Mouse (Mus musculus): ENCODE measurements at regions not wholly inside any gene's neighbourhood (a gene's known extent, or its start where the extent isn't known, plus 50 kb on each side); places are given as distances from the start of the nearest gene placed in this dataset.

GRCm38 (mm10) chr1:121701826-121702225 is 134.0 kb upstream of the Ddx18 start:
- Histone ChIP-seq H3K36me3 (ENCODE audit: control insufficient read depth, insufficient read depth) (no peaks in the 10 kb centered on the region), H3K4me2 (replicated peaks; ENCODE audit: low read depth) (no peak overlapping the region), H3K9ac (ENCODE audit: low read depth, low read length) (no peak overlapping the region), H3K9me3 (ENCODE audit: control insufficient read depth) (no peaks in the 10 kb centered on the region), H3K27me3 (replicated peaks; ENCODE audit: control insufficient read depth, insufficient read depth, low read length) (no peaks in the 10 kb centered on the region), H3K27ac (ENCODE audit: low read depth, low read length) (no peak overlapping the region), H3K4me1 (replicated peaks; ENCODE audit: control insufficient read depth, insufficient read depth, low read length) (no peaks in the 10 kb centered on the region), H3K4me3 (ENCODE audit: low read depth, low read length) (no peak overlapping the region)
- no peak for ATAC-seq
- TF ChIP-seq CTCF (IDR thresholded peaks at IDR 0.05; ENCODE audit: low read depth) = no peak
- 77% methylated on average over 7 of the region's 7 CpGs for WGBS

- H3K27ac ChIP-seq (ENCODE audit: low read depth, low read length) = no peak overlapping the region
- H3K4me2 ChIP-seq (replicated peaks; ENCODE audit: low read depth) = no peak overlapping the region
- ATAC-seq = no peak
- no peaks in the 10 kb centered on the region for H3K27me3 ChIP-seq (replicated peaks; ENCODE audit: control insufficient read depth, insufficient read depth, low read length)
- 92% methylated on average over 1 of the region's 1 CpGs for WGBS
- no peaks in the 10 kb centered on the region for H3K36me3 ChIP-seq (ENCODE audit: control insufficient read depth, insufficient read depth)
- H3K9me3 ChIP-seq (ENCODE audit: control insufficient read depth) = no peaks in the 10 kb centered on the region
- TF ChIP-seq CTCF (IDR thresholded peaks at IDR 0.05; ENCODE audit: low read depth) = no peak
- no peak overlapping the region for H3K4me3 ChIP-seq (ENCODE audit: low read depth, low read length)
- no peak overlapping the region for H3K9ac ChIP-seq (ENCODE audit: low read depth, low read length)
- H3K4me1 ChIP-seq (replicated peaks; ENCODE audit: control insufficient read depth, insufficient read depth, low read length) = no peaks in the 10 kb centered on the region
These were observed 86.1 kb upstream of the Ddx18 start for GRCm38 (mm10) chr1:121653901-121654300.

GRCm38 (mm10) chr1:121650071-121650470 is 82.3 kb upstream of the Ddx18 start:
- no peak for ATAC-seq
- no peak overlapping the region for H3K4me3 ChIP-seq (ENCODE audit: low read depth, low read length)
- H3K27ac ChIP-seq (ENCODE audit: low read depth, low read length) = no peak overlapping the region
- no peak for TF ChIP-seq CTCF (IDR thresholded peaks at IDR 0.05; ENCODE audit: low read depth)
- no peaks in the 10 kb centered on the region for H3K36me3 ChIP-seq (ENCODE audit: control insufficient read depth, insufficient read depth)
- H3K4me2 ChIP-seq (replicated peaks; ENCODE audit: low read depth) = no peak overlapping the region
- WGBS = 90% methylated on average over 3 of the region's 3 CpGs
- no peak overlapping the region for H3K9ac ChIP-seq (ENCODE audit: low read depth, low read length)
- no peaks in the 10 kb centered on the region for H3K4me1 ChIP-seq (replicated peaks; ENCODE audit: control insufficient read depth, insufficient read depth, low read length)
- no peaks in the 10 kb centered on the region for H3K27me3 ChIP-seq (replicated peaks; ENCODE audit: control insufficient read depth, insufficient read depth, low read length)
- H3K9me3 ChIP-seq (ENCODE audit: control insufficient read depth) = no peaks in the 10 kb centered on the region

GRCm38 (mm10) chr1:121631466-121631865 is 63.7 kb upstream of the Ddx18 start:
- ATAC-seq = no peak
- no peaks in the 10 kb centered on the region for H3K36me3 ChIP-seq (ENCODE audit: control insufficient read depth, insufficient read depth)
- H3K4me2 ChIP-seq (replicated peaks; ENCODE audit: low read depth) = no peak overlapping the region
- H3K4me1 ChIP-seq (replicated peaks; ENCODE audit: control insufficient read depth, insufficient read depth, low read length) = no peaks in the 10 kb centered on the region
- H3K9me3 ChIP-seq (ENCODE audit: control insufficient read depth) = no peaks in the 10 kb centered on the region
- no peak for TF ChIP-seq CTCF (IDR thresholded peaks at IDR 0.05; ENCODE audit: low read depth)
- H3K9ac ChIP-seq (ENCODE audit: low read depth, low read length) = no peak overlapping the region
- no peaks in the 10 kb centered on the region for H3K27me3 ChIP-seq (replicated peaks; ENCODE audit: control insufficient read depth, insufficient read depth, low read length)
- no peak overlapping the region for H3K4me3 ChIP-seq (ENCODE audit: low read depth, low read length)
- no peak overlapping the region for H3K27ac ChIP-seq (ENCODE audit: low read depth, low read length)
- WGBS = 73% methylated on average over 2 of the region's 2 CpGs

GRCm38 (mm10) chr1:121620262-121620661 is 52.5 kb upstream of the Ddx18 start:
- 77% methylated on average over 7 of the region's 7 CpGs for WGBS
- H3K9ac ChIP-seq (ENCODE audit: low read depth, low read length) = no peak overlapping the region
- H3K27ac ChIP-seq (ENCODE audit: low read depth, low read length) = no peak overlapping the region
- ATAC-seq = no peak
- H3K9me3 ChIP-seq (ENCODE audit: control insufficient read depth) = no peaks in the 10 kb centered on the region
- H3K4me2 ChIP-seq (replicated peaks; ENCODE audit: low read depth) = no peak overlapping the region
- no peak overlapping the region for H3K4me3 ChIP-seq (ENCODE audit: low read depth, low read length)
- no peaks in the 10 kb centered on the region for H3K27me3 ChIP-seq (replicated peaks; ENCODE audit: control insufficient read depth, insufficient read depth, low read length)
- no peak for TF ChIP-seq CTCF (IDR thresholded peaks at IDR 0.05; ENCODE audit: low read depth)
- no peaks in the 10 kb centered on the region for H3K4me1 ChIP-seq (replicated peaks; ENCODE audit: control insufficient read depth, insufficient read depth, low read length)
- no peaks in the 10 kb centered on the region for H3K36me3 ChIP-seq (ENCODE audit: control insufficient read depth, insufficient read depth)

GRCm38 (mm10) chr1:121618550-121618949 is 50.8 kb upstream of the Ddx18 start:
- ATAC-seq = no peak
- Histone ChIP-seq H3K4me3 (ENCODE audit: low read depth, low read length) (no peak overlapping the region), H3K27me3 (replicated peaks; ENCODE audit: control insufficient read depth, insufficient read depth, low read length) (no peaks in the 10 kb centered on the region), H3K4me2 (replicated peaks; ENCODE audit: low read depth) (no peak overlapping the region), H3K9me3 (ENCODE audit: control insufficient read depth) (no peaks in the 10 kb centered on the region), H3K36me3 (ENCODE audit: control insufficient read depth, insufficient read depth) (no peaks in the 10 kb centered on the region), H3K4me1 (replicated peaks; ENCODE audit: control insufficient read depth, insufficient read depth, low read length) (no peaks in the 10 kb centered on the region), H3K27ac (ENCODE audit: low read depth, low read length) (no peak overlapping the region), H3K9ac (ENCODE audit: low read depth, low read length) (no peak overlapping the region)
- no peak for TF ChIP-seq CTCF (IDR thresholded peaks at IDR 0.05; ENCODE audit: low read depth)
